Mouse (Mus musculus) embryonic facial prominence, embryonic 13.5 days (tissue): ENCODE measurements around the gene Fubp1. TPM values are rescaled to one million over a fixed set of nuclear protein-coding genes. Genes with fewer than 3 reads are reported as not detected.

Experiments
- ATAC-seq: fragments of 200-750 bp; cut with Nextera tagmentation; 2 replicates; pipeline ENCODE4 v1.8.0; 2017; ENCODE audit warnings: low read depth; ENCODE audit not compliant: insufficient number of reproducible peaks, insufficient read depth, low FRiP score, low TSS enrichment
- H3K27ac ChIP-seq: fragments of 300-500 bp; sonication (generic); 2 replicates; pipeline ENCODE4 v1.5.1; 2015; ENCODE audit warnings: moderate library complexity, mild to moderate bottlenecking, inconsistent platforms
- H3K27me3 ChIP-seq: fragments of 300-500 bp; sonication (generic); 2 replicates; pipeline ENCODE4 v1.6.1; 2015; ENCODE audit warnings: mild to moderate bottlenecking, inconsistent platforms
- H3K36me3 ChIP-seq: fragments of 300-500 bp; sonication (generic); 2 replicates; pipeline ENCODE4 v1.6.1; 2015; ENCODE audit warnings: mild to moderate bottlenecking, inconsistent platforms
- H3K4me1 ChIP-seq: fragments of 300-500 bp; sonication (generic); 2 replicates; pipeline ENCODE4 v1.6.1; 2015; ENCODE audit warnings: inconsistent platforms
- H3K4me2 ChIP-seq: fragments of 300-500 bp; sonication (generic); 2 replicates; pipeline ENCODE4 v1.6.1; 2015; ENCODE audit warnings: moderate library complexity, mild to moderate bottlenecking, inconsistent platforms
- H3K4me3 ChIP-seq: fragments of 300-500 bp; sonication (generic); 2 replicates; pipeline ENCODE4 v1.5.1; 2015; ENCODE audit warnings: mild to moderate bottlenecking, inconsistent platforms
- H3K9ac ChIP-seq: fragments of 300-500 bp; sonication (generic); 2 replicates; pipeline ENCODE4 v1.6.1; 2015; ENCODE audit warnings: mild to moderate bottlenecking, inconsistent platforms
- H3K9me3 ChIP-seq: fragments of 300-500 bp; sonication (generic); 2 replicates; pipeline ENCODE4 v1.6.1; 2016; ENCODE audit warnings: inconsistent platforms
- WGBS: fragments of 180-500 bp; shearing (Covaris S2); methylation state at CpG from one replicate; pipeline ENCODE4 v1.1.7; 2015; ENCODE audit warnings: mixed read lengths; 5-methylcytosine and 5-hydroxymethylcytosine counted together
- polyA plus RNA-seq: library from polyadenylated mRNA; unstranded; fragments of >200 nt; fragmentation: Nextera tagmentation; extraction: Ambion mirVana; gene quantifications from 2 replicates; pipeline ENCODE4 v1.2.1, GENCODE M21; 2015

The Fubp1 gene
- polyA plus RNA-seq, 1 experiment from 2014 or later = 336 TPM

GRCm38 (mm10) chr3:152284306-152284705 is 74.1 kb downstream of the Fubp1 start:
- peaks cover 67% of the 10 kb centered on the region for H3K36me3 ChIP-seq
- no peak overlapping the region for H3K4me3 ChIP-seq
- H3K27ac ChIP-seq = no peak overlapping the region
- H3K27me3 ChIP-seq = no peaks in the 10 kb centered on the region
- no peak for ATAC-seq
- H3K4me2 ChIP-seq = no peak overlapping the region
- 0 out of 2 replicates have a peak, but pooled peaks cover 2% of the 10 kb centered on the region for H3K4me1 ChIP-seq
- WGBS = 97% methylated on average over 1 of the region's 1 CpGs
- H3K9me3 ChIP-seq = no peaks in the 10 kb centered on the region
- H3K9ac ChIP-seq = no peak overlapping the region

GRCm38 (mm10) chr3:152284759-152285158 is 74.5 kb downstream of the Fubp1 start:
- no peaks in the 10 kb centered on the region for H3K9me3 ChIP-seq
- ATAC-seq = no peak
- H3K36me3 ChIP-seq = peaks cover 67% of the 10 kb centered on the region
- H3K4me2 ChIP-seq = no peak overlapping the region
- H3K27me3 ChIP-seq = no peaks in the 10 kb centered on the region
- no peak overlapping the region for H3K9ac ChIP-seq
- WGBS = 46% methylated on average over 5 of the region's 5 CpGs
- no peak overlapping the region for H3K27ac ChIP-seq
- no peak overlapping the region for H3K4me3 ChIP-seq
- H3K4me1 ChIP-seq = 0 out of 2 replicates have a peak, but pooled peaks cover 2% of the 10 kb centered on the region

Other genes starting within 250 kb of the Fubp1 start
- gene Gipc2, start 44.2 kb upstream of the Fubp1 start, polyA plus RNA-seq = 3.1 and 4.2 TPM in 2 replicates
- gene Dnajb4, start 120 bp upstream of the Fubp1 start, polyA plus RNA-seq = 27.9 and 31.7 TPM in 2 replicates
- gene Nexn, start 55.9 kb downstream of the Fubp1 start, polyA plus RNA-seq = 9.6 and 11.8 TPM in 2 replicates
- gene Miga1, start 130.0 kb downstream of the Fubp1 start, polyA plus RNA-seq = 19.4 and 21.0 TPM in 2 replicates
- gene Usp33, start 136.1 kb downstream of the Fubp1 start, polyA plus RNA-seq = 39.8 and 51.8 TPM in 2 replicates
- 55.1 and 57.8 TPM in 2 replicates for gene Zzz3, start 185.1 kb downstream of the Fubp1 start, polyA plus RNA-seq